Mouse (Mus musculus): Measurements from ENCODE around the gene Vangl2. TPM values are rescaled to one million over a fixed set of nuclear protein-coding genes. Genes with fewer than 3 reads are reported as not detected.

Gene Vangl2
- polyA plus RNA-seq, 1 experiment: 0.74 TPM

DNA sequence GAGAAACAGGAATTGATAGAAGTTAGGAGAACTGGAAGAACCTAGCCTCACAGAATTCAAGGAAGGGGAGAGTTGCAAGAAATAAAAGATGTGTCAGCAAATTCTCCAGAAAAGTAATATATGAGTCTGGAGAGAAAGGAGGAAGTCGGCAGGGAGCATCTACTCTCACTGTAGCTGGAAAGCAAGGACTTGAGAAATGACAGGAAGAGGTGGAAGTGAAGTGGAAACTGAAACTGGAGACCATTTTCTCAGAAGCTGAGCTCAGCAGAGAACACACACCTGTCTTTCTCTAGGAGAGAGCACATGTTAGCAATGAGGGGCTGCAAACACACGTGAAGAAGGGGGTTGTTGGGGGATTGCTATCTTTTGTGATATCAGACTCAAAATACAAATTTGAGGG, 70.8 kb downstream of the Vangl2 start:
- Histone ChIP-seq H3K4me1 (ENCODE audit: control insufficient read depth, insufficient read depth, low read length) (peaks cover 13% of the 10 kb centered on the region), H3K27ac (ENCODE audit: insufficient read depth, low read depth, low read length) (peak overlapping the region; percentile 45), H3K4me3 (ENCODE audit: insufficient read depth, low read length) (no peak overlapping the region)
- TF ChIP-seq POLR2A (IDR thresholded peaks at IDR 0.05; ENCODE audit: borderline replicate concordance, low read depth, low read length): no peak
- no peak for TF ChIP-seq CTCF (IDR thresholded peaks at IDR 0.05; ENCODE audit: low read depth, low read length)

GRCm38 (mm10) chr1:171955071-171955470, 73.2 kb downstream of the Vangl2 start:
- H3K4me1 ChIP-seq (ENCODE audit: control insufficient read depth, insufficient read depth, low read length): peaks cover 13% of the 10 kb centered on the region
- TF ChIP-seq POLR2A (IDR thresholded peaks at IDR 0.05; ENCODE audit: borderline replicate concordance, low read depth, low read length): no peak
- H3K27ac ChIP-seq (ENCODE audit: insufficient read depth, low read depth, low read length): no peak overlapping the region
- H3K4me3 ChIP-seq (ENCODE audit: insufficient read depth, low read length): no peak overlapping the region

Other genes with a start within 250 kb of the Vangl2 start
- 352 and 384 TPM in 2 replicates for gene Cd84, start 188.7 kb downstream of the Vangl2 start, polyA plus RNA-seq (2012; ENCODE audit: insufficient read depth, insufficient read length, missing spikeins)
- gene Gm10521, start 132.8 kb downstream of the Vangl2 start, polyA plus RNA-seq (2012; ENCODE audit: insufficient read depth, insufficient read length, missing spikeins): 32.2 and 33.8 TPM in 2 replicates
- gene Slamf6, start 110.9 kb downstream of the Vangl2 start, polyA plus RNA-seq (2012; ENCODE audit: insufficient read depth, insufficient read length, missing spikeins): 0.83 and 0.94 TPM in 2 replicates
- not detected in 2 replicates for gene Nhlh1, start 29.1 kb upstream of the Vangl2 start, polyA plus RNA-seq (2012; ENCODE audit: insufficient read depth, insufficient read length, missing spikeins)
- gene Copa, start 54.1 kb upstream of the Vangl2 start, polyA plus RNA-seq (2012; ENCODE audit: insufficient read depth, insufficient read length, missing spikeins): 159 and 167 TPM in 2 replicates
- gene Ncstn, start 54.4 kb upstream of the Vangl2 start, polyA plus RNA-seq (2012; ENCODE audit: insufficient read depth, insufficient read length, missing spikeins): 142 and 144 TPM in 2 replicates
- gene Pex19, start 98.3 kb upstream of the Vangl2 start, polyA plus RNA-seq (2012; ENCODE audit: insufficient read depth, insufficient read length, missing spikeins): 56.7 and 64.1 TPM in 2 replicates
- gene Dcaf8, start 119.6 kb upstream of the Vangl2 start, polyA plus RNA-seq (2012; ENCODE audit: insufficient read depth, insufficient read length, missing spikeins): 73.2 and 78.3 TPM in 2 replicates
- 249 and 256 TPM in 2 replicates for gene Pea15a, start 178.4 kb upstream of the Vangl2 start, polyA plus RNA-seq (2012; ENCODE audit: insufficient read depth, insufficient read length, missing spikeins)
- not detected in 2 replicates for gene Casq1, start 191.4 kb upstream of the Vangl2 start, polyA plus RNA-seq (2012; ENCODE audit: insufficient read depth, insufficient read length, missing spikeins)
- not detected in 2 replicates for gene Atp1a4, start 230.0 kb upstream of the Vangl2 start, polyA plus RNA-seq (2012; ENCODE audit: insufficient read depth, insufficient read length, missing spikeins)
- 90.3 and 110 TPM in 2 replicates for gene Igsf8, start 233.2 kb upstream of the Vangl2 start, polyA plus RNA-seq (2012; ENCODE audit: insufficient read depth, insufficient read length, missing spikeins)